Mouse (Mus musculus) liver, adult 2 months (tissue): ENCODE results near the gene Wt1. TPM values are rescaled to one million over a fixed set of nuclear protein-coding genes. Genes with fewer than 3 reads are reported as not detected.

Source experiments
- DNase-seq: peaks from one replicate; pipeline ENCODE4 v3.0.0-alpha.2; 2011; ENCODE audit warnings: low read depth, low spot score; ENCODE audit errors: extremely low read depth
- H3K27ac ChIP-seq: fragments of 200-500 bp; replicated peaks from 2 replicates; pipeline ENCODE4 v1.5.1; 2012; ENCODE audit warnings: low read depth, mild to moderate bottlenecking, control low read depth, inconsistent platforms, low read length; ENCODE audit not compliant: insufficient read depth
- H3K27me3 ChIP-seq: fragments of 200-500 bp; 2 replicates; pipeline ENCODE4 v1.6.1; 2012; ENCODE audit warnings: mild to moderate bottlenecking, moderate library complexity, low read length, inconsistent platforms; ENCODE audit not compliant: control insufficient read depth, insufficient read depth
- H3K36me3 ChIP-seq: fragments of 200-500 bp; 2 replicates; pipeline ENCODE4 v1.6.1; 2012; ENCODE audit warnings: low read length, inconsistent platforms; ENCODE audit not compliant: control insufficient read depth, insufficient read depth
- H3K4me1 ChIP-seq: fragments of 200-500 bp; 2 replicates; pipeline ENCODE4 v1.6.1; 2011; ENCODE audit warnings: low read length; ENCODE audit not compliant: control insufficient read depth, insufficient read depth
- H3K4me3 ChIP-seq: fragments of 200-500 bp; 2 replicates; pipeline ENCODE4 v1.5.1; 2011; ENCODE audit warnings: low read depth, mild to moderate bottlenecking, control low read depth, low read length, moderate library complexity; ENCODE audit not compliant: insufficient read depth
- H3K79me2 ChIP-seq: fragments of 200-500 bp; 2 replicates; pipeline ENCODE4 v1.6.1; 2012; ENCODE audit warnings: inconsistent platforms, mild to moderate bottlenecking, low read length, moderate library complexity; ENCODE audit not compliant: control insufficient read depth, insufficient read depth
- H3K9ac ChIP-seq: fragments of 200-500 bp; 2 replicates; pipeline ENCODE4 v1.6.1; 2012; ENCODE audit warnings: low read depth, mild to moderate bottlenecking, control low read depth, inconsistent platforms, low read length
- CTCF ChIP-seq: fragments of 200-500 bp; IDR thresholded peaks from 2 replicates; pipeline ENCODE4 v1.5.1; 2011; ENCODE audit warnings: low read depth, low read length, control low read depth
- POLR2A ChIP-seq: fragments of 200-500 bp; IDR thresholded peaks from 2 replicates; pipeline ENCODE4 v1.6.1; 2011; ENCODE audit warnings: low read length, control low read depth; ENCODE audit not compliant: insufficient read depth; ENCODE audit errors: extremely low read depth
- WGBS: fragments of 180-500 bp; shearing (Covaris S2); methylation state at CpG from one replicate; pipeline ENCODE4 v1.1.7; 2018; 5-methylcytosine and 5-hydroxymethylcytosine counted together
- polyA plus RNA-seq: library from polyadenylated mRNA; depleted of rRNA; stranded (reverse); fragments of >200 nt; gene quantifications from 2 replicates; pipeline ENCODE4 v1.2.3, GENCODE M21; 2012
- total RNA-seq: library from RNA; depleted of rRNA; stranded (reverse); fragments of >200 nt; gene quantifications from 2 replicates; pipeline ENCODE4 v1.2.3, GENCODE M21; 2014

The Wt1 gene
- total and polyA plus RNA-seq, 2 experiments = 0.27 to 0.55 TPM

GRCm38 (mm10) chr2:105189352-105189751 is 63.0 kb downstream of the Wt1 start:
- Histone ChIP-seq H3K27me3 (no peaks in the 10 kb centered on the region), H3K4me1 (no peaks in the 10 kb centered on the region), H3K4me3 (no peak overlapping the region), H3K79me2 (no peaks in the 10 kb centered on the region), H3K9ac (no peak overlapping the region), H3K27ac (no peak overlapping the region), H3K36me3 (no peaks in the 10 kb centered on the region)
- peak; percentile 54 for DNase-seq
- WGBS = 31% methylated on average over 5 of the region's 5 CpGs
- TF ChIP-seq CTCF (peak; percentile 32; the same call in 1 of the 2 replicates), POLR2A (no peak)

GRCm38 (mm10) chr2:105200152-105200551 is 73.8 kb downstream of the Wt1 start:
- Histone ChIP-seq H3K4me3 (no peak overlapping the region), H3K4me1 (no peaks in the 10 kb centered on the region), H3K9ac (no peak overlapping the region), H3K27ac (no peak overlapping the region), H3K79me2 (no peaks in the 10 kb centered on the region), H3K36me3 (no peaks in the 10 kb centered on the region), H3K27me3 (no peaks in the 10 kb centered on the region)
- TF ChIP-seq CTCF (no peak), POLR2A (no peak)
- DNase-seq = no peak
- 62% methylated on average over 8 of the region's 8 CpGs for WGBS

GRCm38 (mm10) chr2:105206563-105207174 is 80.3 kb downstream of the Wt1 start:
- Histone ChIP-seq H3K79me2 (no peaks in the 10 kb centered on the region), H3K4me3 (no peak overlapping the region), H3K9ac (no peak overlapping the region), H3K27me3 (no peaks in the 10 kb centered on the region), H3K36me3 (no peaks in the 10 kb centered on the region), H3K27ac (0 out of 2 replicates have a peak overlapping the region, but pooled peaks have one; percentile 27), H3K4me1 (no peaks in the 10 kb centered on the region)
- no peak for DNase-seq
- WGBS = 77% methylated on average over 9 of the region's 9 CpGs
- TF ChIP-seq CTCF = no peak
- no peak for TF ChIP-seq POLR2A

- 67% methylated on average over 7 of the region's 7 CpGs for WGBS
These were observed 86.5 kb downstream of the Wt1 start for GRCm38 (mm10) chr2:105212839-105213238.

DNA sequence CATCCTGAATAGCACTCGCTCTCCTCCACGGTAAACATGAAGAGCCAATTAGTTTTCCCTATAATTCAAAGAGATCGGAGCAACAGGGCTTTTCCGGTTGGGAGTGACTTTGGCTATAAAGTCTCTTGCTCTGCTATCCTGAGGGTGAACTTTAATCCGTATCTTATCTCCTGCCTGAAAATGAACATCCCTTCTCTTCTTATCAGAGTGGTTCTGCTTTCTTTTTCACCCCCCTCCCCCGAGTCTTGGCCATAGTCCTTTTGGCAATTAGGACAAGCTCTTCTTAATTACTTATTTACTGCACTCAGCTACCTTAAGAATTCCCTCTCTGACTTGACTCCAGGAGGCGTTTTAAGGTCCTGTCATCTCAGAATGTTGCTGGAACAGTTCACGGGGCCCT is 89.6 kb downstream of the Wt1 start:
- no peak for DNase-seq
- H3K4me3 ChIP-seq = no peak overlapping the region
- H3K36me3 ChIP-seq = no peaks in the 10 kb centered on the region
- TF ChIP-seq CTCF (no peak), POLR2A (no peak)
- 34% methylated on average over 8 of the region's 8 CpGs for WGBS
- no peak overlapping the region for H3K9ac ChIP-seq
- H3K79me2 ChIP-seq = no peaks in the 10 kb centered on the region
- H3K27ac ChIP-seq = no peak overlapping the region
- no peaks in the 10 kb centered on the region for H3K27me3 ChIP-seq
- no peaks in the 10 kb centered on the region for H3K4me1 ChIP-seq

More at GRCm38 (mm10) chr2:105212839-105213238, 86.5 kb downstream of the Wt1 start:
- Histone ChIP-seq H3K9ac (no peak overlapping the region), H3K4me1 (no peaks in the 10 kb centered on the region), H3K36me3 (no peaks in the 10 kb centered on the region), H3K4me3 (no peak overlapping the region), H3K27ac (no peak overlapping the region), H3K27me3 (no peaks in the 10 kb centered on the region), H3K79me2 (no peaks in the 10 kb centered on the region)
- TF ChIP-seq POLR2A (no peak), CTCF (no peak)
- DNase-seq = no peak

- no peak overlapping the region for H3K9ac ChIP-seq
- H3K27me3 ChIP-seq = no peaks in the 10 kb centered on the region
- no peak for DNase-seq
- H3K36me3 ChIP-seq = no peaks in the 10 kb centered on the region
- TF ChIP-seq POLR2A (no peak), CTCF (no peak)
- no peaks in the 10 kb centered on the region for H3K79me2 ChIP-seq
- no peak overlapping the region for H3K4me3 ChIP-seq
- no peak overlapping the region for H3K27ac ChIP-seq
- no peaks in the 10 kb centered on the region; the same call in 1 of the 2 replicates for H3K4me1 ChIP-seq
- 85% methylated on average over 5 of the region's 5 CpGs for WGBS
These were observed 92.9 kb downstream of the Wt1 start for GRCm38 (mm10) chr2:105219229-105219628.
